In the genomic region with DNA sequence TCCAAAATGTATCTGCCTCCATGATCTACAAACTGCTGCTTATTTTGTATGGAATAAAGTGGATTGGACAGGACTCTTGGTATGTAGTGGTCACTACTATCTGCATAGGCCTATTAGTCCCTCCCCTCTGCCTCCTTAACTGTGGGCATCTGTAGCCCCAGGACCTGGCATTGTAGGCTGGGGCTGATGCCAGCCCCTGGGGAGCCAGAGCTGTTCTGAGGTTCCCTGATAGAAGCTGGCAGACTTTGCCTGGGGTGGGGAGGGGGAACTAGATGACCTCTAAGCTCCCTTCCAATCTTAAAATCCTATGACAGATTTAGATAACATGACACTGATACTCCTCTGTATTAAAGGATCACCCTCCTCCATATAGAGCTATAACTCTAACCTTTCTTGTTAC, we compare ENCODE assay signal across 12 mouse cellular contexts.
"Had no signal": no experiment of that assay in that cellular context is flagged by ENCODE, and none has a peak within 500 bp of the region (broad histone marks: within the 10 kb centered on the region; RNA-seq: fewer than 3 reads in every experiment).

No protein-coding gene starts in this region.

- DNase-seq: retina, postnatal 1 day; right cerebral cortex, adult 18-20 months; right cerebral cortex, postnatal 14 days; right cerebral cortex, postnatal 25 days; right cerebral cortex, postnatal 4 days; spleen, adult 18-20 months; thymus, adult 18-20 months; thymus, adult 2 months; thymus, postnatal 14 days; thymus, postnatal 25 days; thymus, postnatal 36 days; thymus, postnatal 4 days had no signal
